Mouse (Mus musculus) Patski (cell line): ENCODE measurements at regions not wholly inside any gene's neighbourhood (a gene's known extent, or its start where the extent isn't known, plus 50 kb on each side); places are given as distances from the start of the nearest gene placed in this dataset.

Experiments
- ATAC-seq: fragments of 100-300 bp; one replicate; pipeline ENCODE4 v1.8.0; 2021
- CTCF ChIA-PET: fragments of 350-600 bp; sonication (Branson Sonifier 250); formaldehyde crosslinking; loops from one replicate; lab custom pipeline; 2022; ENCODE audit warnings: inconsistent platforms; lab: Charles Lee
- POLR2A ChIA-PET: fragments of 350-600 bp; sonication (Branson Sonifier 250); formaldehyde crosslinking; loops from one replicate; lab custom pipeline; 2022; ENCODE audit warnings: antibody characterized with exemption, inconsistent platforms; lab: Charles Lee
- DNase-seq: peaks from one replicate; pipeline ENCODE4 v3.0.0-alpha.2; 2011; ENCODE audit warnings: low read depth, low spot score
- H3K27me3 ChIP-seq: fragments of 371-371 bp; one replicate; pipeline ENCODE4 v1.5.1; 2021
- CTCF ChIP-seq: fragments of 100-300 bp; IDR thresholded peaks from one replicate; pipeline ENCODE4 v1.5.1; 2021
- in situ Hi-C: fragments of 300-500 bp; cut with MboI; formaldehyde crosslinking; loops from 3 replicates; pipeline ENCODE4 v1.11.1; 2018; ENCODE audit warnings: low pct_unique_long_range_greater_than_20kb, mixed read lengths

DNA sequence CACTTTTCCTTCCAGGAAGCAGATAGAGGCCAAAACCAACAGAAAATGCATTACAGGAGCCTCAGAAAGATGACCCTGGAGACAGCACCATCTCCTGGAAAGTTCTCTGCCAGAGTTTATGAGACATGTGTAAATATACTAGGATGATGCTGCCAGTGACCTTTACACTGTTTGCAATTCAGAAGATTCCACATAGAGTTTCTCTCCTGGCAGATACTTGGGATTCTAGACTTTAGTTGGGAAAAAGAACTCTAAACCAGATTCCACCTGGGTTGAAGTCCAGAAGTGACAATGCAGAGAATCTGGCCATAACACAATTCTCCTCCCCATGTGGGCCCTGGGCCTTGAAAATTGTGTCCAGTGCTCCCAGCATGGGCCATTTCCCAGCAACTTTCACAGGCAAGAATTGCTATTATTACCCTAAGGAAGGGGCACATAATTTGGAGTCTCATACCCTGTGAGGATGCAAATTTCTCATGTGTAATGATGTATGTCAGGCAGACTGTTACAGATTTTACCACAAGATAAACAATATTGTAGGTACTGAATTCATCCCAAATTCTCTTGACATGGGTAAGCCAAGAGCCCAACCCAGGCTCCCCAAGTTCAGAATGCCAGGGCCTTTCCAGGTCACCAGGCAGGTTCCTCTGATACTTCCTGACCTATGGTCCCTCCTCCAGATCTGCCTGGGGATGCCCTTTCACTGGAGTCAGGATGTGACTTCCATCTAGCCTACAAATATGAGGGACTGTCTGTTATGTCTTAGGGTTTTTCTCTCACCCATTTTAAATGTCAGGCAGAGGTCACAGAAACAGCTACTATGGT, 218.2 kb upstream of the Trib2 start:
- no peaks in the 10 kb centered on the region for H3K27me3 ChIP-seq
- no peak for TF ChIP-seq CTCF
- ChIA-PET POLR2A (no interaction called here), CTCF (interaction anchor here (0.8 to 1.4 kb wide), 2 partner anchors 20 to 25 kb away, joined by 3 to 4 read pairs; no protein-coding TSS in a partner anchor)
- in situ Hi-C loops, result no loop called here
- DNase-seq (peak; percentile 28), ATAC-seq (peak; percentile 83)

DNA sequence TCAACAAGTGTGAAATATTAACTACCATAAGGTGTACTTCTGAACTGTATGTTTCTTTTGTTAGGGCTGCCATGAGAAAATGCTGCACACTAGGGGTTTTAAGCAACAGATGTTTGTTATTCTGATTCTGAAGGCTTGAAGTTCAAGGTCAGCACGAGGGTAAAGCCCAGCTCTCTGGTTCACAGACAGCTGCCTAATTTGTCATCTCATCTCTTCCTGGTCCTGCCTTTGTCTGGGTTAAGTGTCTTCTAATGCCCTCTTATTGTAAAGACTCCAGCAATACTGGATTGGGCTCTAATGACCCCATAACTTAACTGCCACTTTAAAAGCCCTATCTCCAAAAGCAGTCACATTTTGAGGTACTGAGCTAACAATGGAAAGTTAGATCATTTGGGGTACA, 209.9 kb upstream of the Trib2 start:
- ATAC-seq (no peak), DNase-seq (no peak)
- ChIA-PET CTCF (interaction anchor here (0.7 to 1.1 kb wide), 3 partner anchors 14 to 28 kb away, joined by 3 read pairs; no protein-coding TSS in a partner anchor), POLR2A (no interaction called here)
- no peaks in the 10 kb centered on the region for H3K27me3 ChIP-seq
- no peak for TF ChIP-seq CTCF
- in situ Hi-C loops, result no loop called here

DNA sequence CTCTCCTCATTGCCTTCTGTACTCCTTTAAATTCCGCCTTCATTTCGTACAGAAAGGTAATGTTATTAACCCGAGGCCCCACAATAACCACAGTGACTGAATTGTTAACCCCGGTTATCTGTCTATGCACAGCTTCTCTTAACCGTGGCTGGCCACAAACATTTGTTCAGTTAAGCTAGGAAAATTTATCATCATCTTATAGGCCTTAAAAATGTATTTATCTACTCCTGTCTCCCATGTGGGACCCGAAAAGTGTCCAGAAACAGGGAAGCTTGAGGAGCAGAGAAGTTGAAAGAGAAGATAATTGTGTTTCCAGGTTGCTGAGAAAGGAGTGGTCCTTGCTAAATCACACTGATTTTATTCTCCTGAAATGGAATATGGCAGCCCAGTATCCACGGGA, 206.6 kb upstream of the Trib2 start:
- TF ChIP-seq CTCF, result no peak
- ATAC-seq (no peak), DNase-seq (no peak)
- POLR2A ChIA-PET, result no interaction called here
- in situ Hi-C loops, result no loop called here
- CTCF ChIA-PET, result no interaction called here
- H3K27me3 ChIP-seq, result no peaks in the 10 kb centered on the region

DNA sequence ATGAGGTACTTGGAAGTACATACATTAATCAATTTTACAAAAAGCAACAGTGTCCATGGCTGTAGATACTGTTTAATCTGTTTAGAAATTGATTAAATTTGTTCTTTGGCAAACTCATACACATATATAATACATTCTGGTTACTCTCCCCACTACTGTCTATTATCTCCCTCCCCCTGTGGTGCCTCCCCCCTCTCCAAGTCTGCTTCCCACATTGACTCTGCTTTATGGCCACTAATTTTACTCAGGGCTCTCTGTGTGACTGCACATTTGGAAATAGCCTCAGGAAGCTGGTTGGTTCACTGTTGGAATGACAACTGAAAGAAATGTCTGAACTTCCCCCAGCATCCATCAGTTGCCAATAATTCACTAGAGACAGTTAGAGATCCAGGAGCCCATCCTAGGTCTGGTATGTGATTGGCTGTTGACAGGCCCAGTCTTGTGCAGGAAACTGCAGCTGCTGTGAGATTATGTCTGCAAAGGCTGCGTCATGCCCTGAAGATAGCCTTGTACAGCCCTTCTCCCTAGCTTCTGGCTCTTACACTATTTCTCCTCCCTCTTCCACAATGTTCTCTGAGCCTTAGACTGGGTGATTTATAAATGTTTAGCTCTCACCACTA, 204.6 kb upstream of the Trib2 start:
- in situ Hi-C loops, result no loop called here

DNA sequence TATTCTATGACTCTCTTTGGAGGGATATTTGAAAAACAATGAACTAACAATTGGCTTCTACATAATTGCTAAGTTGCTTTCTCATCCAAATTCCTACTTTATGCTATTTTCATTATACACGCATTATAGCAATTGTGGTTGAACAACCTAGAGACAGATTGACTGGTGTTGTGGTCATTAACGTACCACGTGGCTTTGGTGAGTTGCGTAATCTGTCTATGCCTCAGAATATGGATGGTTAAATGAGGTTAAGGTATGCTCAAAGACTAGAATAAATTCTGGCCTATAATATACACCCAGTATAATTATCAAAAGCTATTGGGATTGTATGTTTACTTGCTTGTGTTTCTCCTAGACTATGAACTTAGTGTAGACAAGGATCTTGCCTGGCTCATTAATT, 201.5 kb upstream of the Trib2 start:
- DNase-seq (no peak), ATAC-seq (no peak)
- in situ Hi-C loops, result no loop called here
- TF ChIP-seq CTCF, result no peak
- H3K27me3 ChIP-seq, result no peaks in the 10 kb centered on the region
- ChIA-PET CTCF (interaction anchor here (0.9 kb wide), 1 partner anchor 185 kb away, joined by 3 read pairs; no protein-coding TSS in a partner anchor), POLR2A (no interaction called here)

More for the DNA sequence above, 204.6 kb upstream of the Trib2 start:
- no peaks in the 10 kb centered on the region for H3K27me3 ChIP-seq
- no peak for DNase-seq
- POLR2A ChIA-PET, result interaction anchor here (1.1 kb wide), 1 partner anchor 12 kb away, joined by 3 read pairs; no protein-coding TSS in a partner anchor
- TF ChIP-seq CTCF, result no peak
- ATAC-seq, result no peak
- CTCF ChIA-PET, result no interaction called here

DNA sequence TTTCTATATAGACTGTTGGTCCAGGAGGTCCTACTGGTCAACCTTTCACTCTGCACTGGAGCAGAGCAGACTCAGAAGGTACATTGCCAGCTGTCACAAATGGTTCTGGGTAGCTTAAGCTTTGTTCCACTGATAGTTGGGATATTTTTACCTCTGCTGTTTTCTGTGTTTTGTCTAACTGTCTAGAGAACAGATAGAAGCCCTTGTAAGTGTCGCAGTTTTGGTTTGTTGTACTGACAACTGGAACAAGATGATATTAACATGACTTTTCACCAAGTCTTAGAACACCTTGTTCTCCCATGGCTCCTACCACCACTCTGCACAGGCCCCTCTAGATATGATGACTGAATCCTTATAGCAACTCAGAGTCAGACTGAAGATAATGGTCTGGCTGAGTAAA, 199.9 kb upstream of the Trib2 start:
- ATAC-seq (no peak), DNase-seq (no peak)
- TF ChIP-seq CTCF, result no peak
- ChIA-PET CTCF (no interaction called here), POLR2A (no interaction called here)
- in situ Hi-C loops, result no loop called here
- no peaks in the 10 kb centered on the region for H3K27me3 ChIP-seq

DNA sequence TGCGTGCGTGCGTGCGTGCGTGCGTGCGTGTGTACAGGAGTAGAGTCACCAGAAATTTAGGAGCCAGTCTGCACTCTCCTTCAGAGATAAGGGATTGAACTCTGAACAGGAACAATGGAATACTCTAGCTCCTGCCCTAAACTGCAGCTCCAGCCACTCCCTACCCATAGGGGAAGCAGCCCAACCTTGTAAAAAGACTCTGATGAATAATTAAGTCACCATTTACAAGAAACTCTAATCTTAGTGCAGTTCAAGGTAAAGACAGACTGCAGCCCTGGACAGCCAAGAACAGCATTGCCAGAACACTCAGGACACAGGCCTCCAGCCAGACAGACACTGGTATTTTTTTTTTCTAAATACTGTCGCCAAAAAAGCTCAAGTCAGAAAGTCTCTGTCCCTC, 198.9 kb upstream of the Trib2 start:
- in situ Hi-C loops, result no loop called here
- TF ChIP-seq CTCF, result no peak
- POLR2A ChIA-PET, result no interaction called here
- CTCF ChIA-PET, result no interaction called here
- DNase-seq (no peak), ATAC-seq (no peak)
- H3K27me3 ChIP-seq, result no peaks in the 10 kb centered on the region

DNA sequence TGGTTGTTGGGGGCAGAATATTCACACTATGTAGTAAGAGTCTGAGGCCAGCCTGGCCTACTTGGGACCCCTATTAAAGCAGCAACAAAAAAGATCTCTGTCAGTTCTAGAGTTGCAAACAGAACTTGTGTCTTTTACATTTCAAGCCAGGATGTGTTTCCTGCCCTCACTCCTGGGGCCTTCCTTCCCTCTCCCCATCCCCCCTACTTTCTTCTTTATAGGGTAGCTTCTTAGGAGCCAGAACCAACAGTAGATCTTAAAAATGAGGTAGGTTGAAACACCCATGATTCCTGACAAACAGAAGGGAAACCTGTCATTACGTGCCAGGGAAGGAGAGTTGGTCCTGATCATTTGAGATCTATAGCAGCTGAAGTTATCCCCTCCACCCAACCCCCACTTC, 198.0 kb upstream of the Trib2 start:
- TF ChIP-seq CTCF, result no peak
- no peak for DNase-seq
- ATAC-seq, result no peak
- POLR2A ChIA-PET, result interaction anchor here (0.6 kb wide), 1 partner anchor 182 kb away, joined by 3 read pairs; no protein-coding TSS in a partner anchor
- in situ Hi-C loops, result no loop called here
- CTCF ChIA-PET, result interaction anchor here (1.0 to 1.9 kb wide), 2 partner anchors 19 to 199 kb away, joined by 3 to 4 read pairs; no protein-coding TSS in a partner anchor
- H3K27me3 ChIP-seq, result no peaks in the 10 kb centered on the region

DNA sequence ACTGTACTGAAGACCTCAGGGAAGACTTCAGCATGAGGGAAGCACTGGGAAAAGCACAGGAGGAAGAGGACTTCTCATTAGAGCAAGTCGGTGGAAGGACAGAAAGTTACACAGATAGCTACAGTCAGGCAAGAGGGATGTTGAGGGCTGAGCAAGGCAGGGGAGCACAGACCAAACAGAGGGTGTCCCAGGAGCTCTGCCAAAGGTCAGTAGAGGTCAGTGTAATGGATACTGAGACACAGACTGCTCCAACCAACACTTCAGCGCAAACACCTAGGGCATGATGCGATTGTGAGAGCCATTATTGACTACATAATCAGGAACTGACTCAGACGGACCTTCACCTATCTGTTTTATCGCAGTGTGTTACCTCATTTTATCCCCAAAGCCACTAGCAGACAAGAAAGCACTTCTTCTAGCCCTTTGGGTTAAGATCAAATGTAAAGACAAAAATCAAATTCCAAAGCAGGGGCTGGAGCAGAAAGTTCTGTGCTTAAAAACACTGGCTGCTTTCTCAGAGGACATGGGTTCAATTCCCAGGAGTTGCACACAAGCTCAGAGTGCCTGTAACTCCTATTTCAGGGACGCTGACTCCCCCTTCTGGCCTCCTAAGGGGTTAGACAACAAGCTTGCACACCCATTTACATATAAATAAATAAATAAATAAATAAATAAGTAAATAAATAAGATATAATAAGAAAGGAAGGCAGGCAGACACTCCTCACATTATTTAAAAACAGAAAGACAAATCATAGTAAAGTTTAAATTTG, 197.3 kb upstream of the Trib2 start:
- DNase-seq (no peak), ATAC-seq (no peak)
- TF ChIP-seq CTCF, result peak; percentile 24
- H3K27me3 ChIP-seq, result no peaks in the 10 kb centered on the region
- CTCF ChIA-PET, result interaction anchor here (1.0 to 1.9 kb wide), 2 partner anchors 20 to 198 kb away, joined by 3 to 4 read pairs; no protein-coding TSS in a partner anchor
- in situ Hi-C loops, result no loop called here
- POLR2A ChIA-PET, result interaction anchor here (0.6 kb wide), 1 partner anchor 182 kb away, joined by 3 read pairs; no protein-coding TSS in a partner anchor

DNA sequence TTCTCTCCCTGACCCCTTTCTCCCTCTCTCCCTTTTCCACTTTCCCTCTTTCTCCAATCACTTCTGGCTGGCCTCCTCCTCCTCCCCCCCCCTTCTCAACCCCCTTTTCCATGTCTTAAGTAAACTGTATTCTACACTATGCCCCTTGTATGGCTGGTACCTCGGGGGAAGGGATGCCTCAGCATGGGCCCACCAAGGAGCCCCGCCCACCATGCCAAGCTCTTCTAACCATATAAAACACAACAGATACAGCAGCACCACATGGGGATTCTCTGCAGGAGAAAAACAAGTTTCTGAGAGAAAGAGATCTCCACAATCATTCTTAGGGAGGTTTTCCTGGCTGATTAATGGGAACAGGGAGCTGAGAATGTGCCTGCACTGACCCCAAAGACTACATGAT, 196.6 kb upstream of the Trib2 start:
- ATAC-seq (no peak), DNase-seq (no peak)
- POLR2A ChIA-PET, result no interaction called here
- H3K27me3 ChIP-seq, result no peaks in the 10 kb centered on the region
- CTCF ChIA-PET, result interaction anchor here (1.9 kb wide), 1 partner anchor 21 kb away, joined by 4 read pairs; no protein-coding TSS in a partner anchor
- no peak for TF ChIP-seq CTCF
- in situ Hi-C loops, result no loop called here
